Comparison of ENCODE assay signal across 8 mouse cellular contexts in genomic region chr17:74903411-74904331, GRCm38 (mm10).
DNase-seq lines count a peak whose midpoint lies in the region; ATAC-seq lines count a peak whose summit lies in the region.

No protein-coding gene starts in this region.

- 78% methylated on average over 16 of the region's 16 CpGs for WGBS in midbrain, embryonic 10.5 days
- 59% methylated on average over 16 of the region's 16 CpGs for WGBS in midbrain, embryonic 15.5 days
- WGBS in intestine, embryonic 16.5 days = 35% methylated on average over 16 of the region's 16 CpGs
- WGBS in stomach, embryonic 14.5 days = 28% methylated on average over 16 of the region's 16 CpGs

- peak overlapping the region; percentile 25; the same call in 1 of the 2 replicates for H3K27ac ChIP-seq in midbrain, embryonic 10.5 days (replicated peaks)
- no peak overlapping the region for H3K27ac ChIP-seq in midbrain, embryonic 15.5 days
- H3K27ac ChIP-seq in intestine, embryonic 16.5 days (ENCODE audit: low read length) = 0 out of 2 replicates have a peak overlapping the region, but pooled peaks have one; percentile 14
- H3K27ac ChIP-seq in stomach, embryonic 14.5 days (ENCODE audit: low read length) = peak overlapping the region; percentile 23; the same call in 1 of the 2 replicates

- H3K9ac ChIP-seq in midbrain, embryonic 15.5 days = no peak overlapping the region
- H3K9ac ChIP-seq in intestine, embryonic 16.5 days (ENCODE audit: low read depth, low read length) = no peak overlapping the region; the same call in 1 of the 2 replicates
- no peak overlapping the region for H3K9ac ChIP-seq in stomach, embryonic 14.5 days (replicated peaks; ENCODE audit: low read depth, low read length)

- H3K4me1 ChIP-seq in midbrain, embryonic 10.5 days = peaks cover 11% of the 10 kb centered on the region
- no peaks in the 10 kb centered on the region for H3K4me1 ChIP-seq in midbrain, embryonic 15.5 days
- 0 out of 2 replicates have a peak, but pooled peaks cover 3% of the 10 kb centered on the region for H3K4me1 ChIP-seq in intestine, embryonic 16.5 days (ENCODE audit: control insufficient read depth, insufficient read depth, low read length)
- H3K4me1 ChIP-seq in stomach, embryonic 14.5 days (ENCODE audit: control insufficient read depth, insufficient read depth, low read length) = no peaks in the 10 kb centered on the region

- DNase-seq in adrenal gland, adult 2 months = peak; percentile 52
- no peak for DNase-seq in adrenal gland, adult 18-20 months (ENCODE audit: low spot score in 2 of 2)
- DNase-seq in midbrain, embryonic 10.5 days (ENCODE audit: low spot score) = peak; percentile 10
- DNase-seq in left cerebral cortex, adult 11 months (ENCODE audit: low spot score) = no peak

- no peak for ATAC-seq in midbrain, embryonic 15.5 days (replicated peaks)
- ATAC-seq in intestine, embryonic 16.5 days = peak; percentile 69
- peak; percentile 79 for ATAC-seq in stomach, embryonic 14.5 days (ENCODE audit: insufficient number of reproducible peaks, insufficient read depth, low FRiP score, low read depth)
- no peak for ATAC-seq in frontal cortex, adult (ENCODE audit: low TSS enrichment)

- no peak overlapping the region for H3K4me3 ChIP-seq in midbrain, embryonic 10.5 days
- H3K4me3 ChIP-seq in midbrain, embryonic 15.5 days = no peak overlapping the region
- no peak overlapping the region for H3K4me3 ChIP-seq in intestine, embryonic 16.5 days (ENCODE audit: low read length)
- H3K4me3 ChIP-seq in stomach, embryonic 14.5 days (ENCODE audit: low read depth, low read length) = no peak overlapping the region

- H3K4me2 ChIP-seq in midbrain, embryonic 15.5 days = no peak overlapping the region
- peak overlapping the region; percentile 7; the same call in 1 of the 2 replicates for H3K4me2 ChIP-seq in intestine, embryonic 16.5 days (ENCODE audit: low read depth, low read length)
- no peak overlapping the region for H3K4me2 ChIP-seq in stomach, embryonic 14.5 days (replicated peaks; ENCODE audit: low read depth, low read length)

- H3K36me3 ChIP-seq in midbrain, embryonic 10.5 days = no peaks in the 10 kb centered on the region
- H3K36me3 ChIP-seq in midbrain, embryonic 15.5 days (replicated peaks) = no peaks in the 10 kb centered on the region
- no peaks in the 10 kb centered on the region for H3K36me3 ChIP-seq in intestine, embryonic 16.5 days (ENCODE audit: control insufficient read depth, insufficient read depth, low read length)
- no peaks in the 10 kb centered on the region for H3K36me3 ChIP-seq in stomach, embryonic 14.5 days (ENCODE audit: control insufficient read depth, insufficient read depth, low read length)

- H3K9me3 ChIP-seq in midbrain, embryonic 10.5 days (replicated peaks) = peaks cover 8% of the 10 kb centered on the region
- no peaks in the 10 kb centered on the region for H3K9me3 ChIP-seq in midbrain, embryonic 15.5 days
- peaks cover 5% of the 10 kb centered on the region; the same call in 1 of the 2 replicates for H3K9me3 ChIP-seq in intestine, embryonic 16.5 days (ENCODE audit: control insufficient read depth, low read length)
- H3K9me3 ChIP-seq in stomach, embryonic 14.5 days (ENCODE audit: control insufficient read depth, low read depth, low read length) = peaks cover 7% of the 10 kb centered on the region; the same call in 1 of the 2 replicates

- no peaks in the 10 kb centered on the region for H3K27me3 ChIP-seq in midbrain, embryonic 10.5 days (ENCODE audit: low read depth, poor library complexity, severe bottlenecking)
- H3K27me3 ChIP-seq in midbrain, embryonic 15.5 days (replicated peaks) = no peaks in the 10 kb centered on the region
- H3K27me3 ChIP-seq in intestine, embryonic 16.5 days (replicated peaks; ENCODE audit: control insufficient read depth, insufficient read depth, low read length) = no peaks in the 10 kb centered on the region
- H3K27me3 ChIP-seq in stomach, embryonic 14.5 days (ENCODE audit: control insufficient read depth, insufficient read depth, low read length) = no peaks in the 10 kb centered on the region

Comparison
In these comparisons a context has a peak if more than half of its experiments do, and no peak if none do; other contexts are left out.
1. DNase-seq: peak in adrenal gland, adult 2 months (single experiment) and midbrain, embryonic 10.5 days (single experiment); none in adrenal gland, adult 18-20 months (0 of 2) and left cerebral cortex, adult 11 months (single experiment).
2. ATAC-seq: peak in intestine, embryonic 16.5 days (single experiment) and stomach, embryonic 14.5 days (single experiment); none in midbrain, embryonic 15.5 days (single experiment) and frontal cortex, adult (single experiment).